ENCODE assay signal across 8 mouse cellular contexts in genomic region chr2:38356428-38357260, GRCm38 (mm10). TPM values are rescaled to one million over a fixed set of nuclear protein-coding genes. Genes with fewer than 3 reads are reported as not detected.
DNase-seq lines count a peak whose midpoint lies in the region; ATAC-seq and TF ChIP-seq lines count a peak whose summit lies in the region.

No protein-coding gene starts in this region.

- no peak for TF ChIP-seq POLR2A in cerebellum, adult 2 months (IDR thresholded peaks at IDR 0.05; ENCODE audit: borderline replicate concordance, insufficient read depth, low read length)

- H3K9me3 ChIP-seq in liver, embryonic 13.5 days (replicated peaks): no peaks in the 10 kb centered on the region

- H3K4me3 ChIP-seq in cerebellum, adult 2 months (replicated peaks; ENCODE audit: insufficient read depth, low read depth, low read length): no peak overlapping the region
- H3K4me3 ChIP-seq in liver, embryonic 13.5 days (replicated peaks): peak overlapping the region; percentile 36

- no peak overlapping the region for H3K27ac ChIP-seq in cerebellum, adult 2 months (ENCODE audit: insufficient read depth, low read length)
- no peak overlapping the region for H3K27ac ChIP-seq in liver, embryonic 13.5 days

- no peaks in the 10 kb centered on the region for H3K36me3 ChIP-seq in liver, embryonic 13.5 days

- H3K9ac ChIP-seq in liver, embryonic 13.5 days: peak overlapping the region; percentile 9; the same call in 1 of the 2 replicates

- H3K27me3 ChIP-seq in cerebellum, adult 2 months (ENCODE audit: control insufficient read depth, insufficient read depth, low read length): peaks cover 18% of the 10 kb centered on the region; the same call in 1 of the 2 replicates
- peaks cover 100% of the 10 kb centered on the region for H3K27me3 ChIP-seq in liver, embryonic 13.5 days

- ATAC-seq in liver, embryonic 13.5 days (ENCODE audit: low read depth): no peak

- DNase-seq in cerebellum, postnatal 10 days: peak; percentile 30 to 46
- no peak for DNase-seq in cerebellum, adult 2 months
- DNase-seq in right cerebral cortex, postnatal 10 days (ENCODE audit: low spot score in 2 of 2): peak; percentile 38 to 46
- no peak for DNase-seq in right cerebral cortex, postnatal 14 days
- DNase-seq in liver, embryonic 13.5 days: no peak
- DNase-seq in thymus, postnatal 36 days: no peak
- no peak for DNase-seq in frontal cortex, postnatal 10 days (ENCODE audit: low spot score in 2 of 2)
- DNase-seq in right cerebral cortex, adult 18-20 months: no peak

- no peak for TF ChIP-seq CTCF in cerebellum, adult 2 months (IDR thresholded peaks at IDR 0.05; ENCODE audit: borderline replicate concordance, insufficient read depth, low read depth, low read length)

- H3K4me1 ChIP-seq in cerebellum, adult 2 months (ENCODE audit: control insufficient read depth, insufficient read depth, low read length): no peaks in the 10 kb centered on the region
- H3K4me1 ChIP-seq in liver, embryonic 13.5 days (replicated peaks): peaks cover 12% of the 10 kb centered on the region

- 5% methylated on average over 53 of the region's 53 CpGs for WGBS in cerebellum, adult 2 months
- WGBS in liver, embryonic 13.5 days (ENCODE audit: insufficient replicate concordance): 3% methylated on average over 53 of the region's 53 CpGs

- peak overlapping the region; percentile 39 for H3K4me2 ChIP-seq in liver, embryonic 13.5 days

RNA-seq across cellular contexts. Expression of gene Lhx2, which starts 17.6 kb away (rescaled TPM):
- 1.9 and 3.5 TPM in 2 replicates for polyA plus RNA-seq in cerebellum, adult 2 months (2012; rRNA removed)
- polyA plus RNA-seq in liver, embryonic 13.5 days (2015; fragmentation: Nextera tagmentation; extraction: Ambion mirVana): 2.7 and 2.9 TPM in 2 replicates

Comparison
In these comparisons a context has a peak if more than half of its experiments do, and no peak if none do; other contexts are left out.
1. DNase-seq: peak in cerebellum, postnatal 10 days (2 of 2) and right cerebral cortex, postnatal 10 days (2 of 2); none in cerebellum, adult 2 months (0 of 2), right cerebral cortex, postnatal 14 days (single experiment), liver, embryonic 13.5 days (single experiment), thymus, postnatal 36 days (0 of 2), frontal cortex, postnatal 10 days (0 of 2) and right cerebral cortex, adult 18-20 months (single experiment).